Mouse (Mus musculus) neural tube, embryonic 11.5 days (tissue): ENCODE measurements around the gene Slc4a3. TPM values are rescaled to one million over a fixed set of nuclear protein-coding genes. Genes with fewer than 3 reads are reported as not detected.

Source experiments
- ATAC-seq: fragments of 200-750 bp; cut with Nextera tagmentation; 2 replicates; pipeline ENCODE4 v1.8.0; 2017; ENCODE audit warnings: moderate number of reproducible peaks, mild to moderate bottlenecking, moderate TSS enrichment, moderate library complexity; ENCODE audit not compliant: insufficient read depth, low FRiP score, low TSS enrichment
- DNase-seq: peaks from one replicate; pipeline ENCODE4 v3.0.0-alpha.2; 2015; ENCODE audit warnings: low spot score
- H3K27ac ChIP-seq: fragments of 300-500 bp; sonication (generic); 2 replicates; pipeline ENCODE4 v1.5.1; 2014; ENCODE audit warnings: low read depth, mild to moderate bottlenecking, low read length
- H3K27me3 ChIP-seq: fragments of 300-500 bp; sonication (generic); 2 replicates; pipeline ENCODE4 v1.6.1; 2014; ENCODE audit warnings: mild to moderate bottlenecking, low read length, mixed read lengths; ENCODE audit not compliant: control insufficient read depth, insufficient read depth
- H3K36me3 ChIP-seq: fragments of 300-500 bp; sonication (generic); 2 replicates; pipeline ENCODE4 v1.6.1; 2014; ENCODE audit warnings: mild to moderate bottlenecking, low read length, moderate library complexity, mixed read lengths; ENCODE audit not compliant: control insufficient read depth, insufficient read depth
- H3K4me1 ChIP-seq: fragments of 300-500 bp; sonication (generic); 2 replicates; pipeline ENCODE4 v1.6.1; 2014; ENCODE audit warnings: low read length, mixed read lengths; ENCODE audit not compliant: control insufficient read depth, insufficient read depth
- H3K4me2 ChIP-seq: fragments of 300-500 bp; sonication (generic); 2 replicates; pipeline ENCODE4 v1.6.1; 2014; ENCODE audit warnings: low read depth, mild to moderate bottlenecking, moderate library complexity
- H3K4me3 ChIP-seq: fragments of 300-500 bp; sonication (generic); 2 replicates; pipeline ENCODE4 v1.5.1; 2014; ENCODE audit warnings: low read depth, low read length
- H3K9ac ChIP-seq: fragments of 300-500 bp; sonication (generic); 2 replicates; pipeline ENCODE4 v1.6.1; 2014; ENCODE audit warnings: mild to moderate bottlenecking, low read length
- H3K9me3 ChIP-seq: fragments of 300-500 bp; sonication (generic); 2 replicates; pipeline ENCODE4 v1.6.1; 2016; ENCODE audit warnings: low read length; ENCODE audit not compliant: control insufficient read depth
- WGBS: fragments of 180-500 bp; shearing (Covaris S2); extraction: QIAGEN DNeasy Blood & Tissue Kit; methylation state at CpG from one replicate; pipeline ENCODE4 v1.1.7; 2014; 5-methylcytosine and 5-hydroxymethylcytosine counted together
- polyA plus RNA-seq: library from polyadenylated mRNA; unstranded; fragments of >200 nt; fragmentation: Nextera tagmentation; extraction: Ambion mirVana; gene quantifications from 2 replicates; pipeline ENCODE4 v1.2.1, GENCODE M21; 2014

The Slc4a3 gene
- polyA plus RNA-seq, 1 experiment from 2014 or later: 8.6 TPM

- no peak for ATAC-seq
Measured at GRCm38 (mm10) chr1:75593956-75594355, 47.9 kb downstream of the Slc4a3 start.

GRCm38 (mm10) chr1:75594836-75595235 is 48.8 kb downstream of the Slc4a3 start:
- Histone ChIP-seq H3K9ac (no peak overlapping the region; the same call in 1 of the 2 replicates), H3K4me1 (no peaks in the 10 kb centered on the region), H3K27me3 (no peaks in the 10 kb centered on the region), H3K36me3 (no peaks in the 10 kb centered on the region), H3K27ac (no peak overlapping the region), H3K4me2 (no peak overlapping the region), H3K4me3 (no peak overlapping the region), H3K9me3 (no peaks in the 10 kb centered on the region)
- DNase-seq (no peak), ATAC-seq (no peak)
- WGBS: 44% methylated on average over 9 of the region's 9 CpGs

More at GRCm38 (mm10) chr1:75593956-75594355, 47.9 kb downstream of the Slc4a3 start:
- no peak overlapping the region for H3K4me3 ChIP-seq
- WGBS: 90% methylated on average over 7 of the region's 7 CpGs
- no peak overlapping the region for H3K27ac ChIP-seq
- no peaks in the 10 kb centered on the region for H3K36me3 ChIP-seq
- DNase-seq: no peak
- no peaks in the 10 kb centered on the region for H3K4me1 ChIP-seq
- H3K27me3 ChIP-seq: no peaks in the 10 kb centered on the region
- H3K4me2 ChIP-seq: no peak overlapping the region
- H3K9ac ChIP-seq: no peak overlapping the region
- H3K9me3 ChIP-seq: no peaks in the 10 kb centered on the region

GRCm38 (mm10) chr1:75595930-75596329 is 49.9 kb downstream of the Slc4a3 start:
- DNase-seq (no peak), ATAC-seq (no peak)
- Histone ChIP-seq H3K27me3 (no peaks in the 10 kb centered on the region), H3K36me3 (no peaks in the 10 kb centered on the region), H3K4me1 (no peaks in the 10 kb centered on the region), H3K9ac (no peak overlapping the region), H3K4me2 (no peak overlapping the region), H3K9me3 (no peaks in the 10 kb centered on the region), H3K27ac (no peak overlapping the region), H3K4me3 (no peak overlapping the region)
- 90% methylated on average over 3 of the region's 3 CpGs for WGBS

GRCm38 (mm10) chr1:75596906-75597305 is 50.8 kb downstream of the Slc4a3 start:
- DNase-seq (no peak), ATAC-seq (no peak)
- 86% methylated on average over 2 of the region's 2 CpGs for WGBS
- Histone ChIP-seq H3K9ac (no peak overlapping the region), H3K4me1 (no peaks in the 10 kb centered on the region), H3K4me3 (no peak overlapping the region), H3K9me3 (no peaks in the 10 kb centered on the region), H3K27me3 (no peaks in the 10 kb centered on the region), H3K36me3 (no peaks in the 10 kb centered on the region), H3K27ac (no peak overlapping the region), H3K4me2 (no peak overlapping the region)

GRCm38 (mm10) chr1:75597622-75598021 is 51.6 kb downstream of the Slc4a3 start:
- ATAC-seq (no peak), DNase-seq (peak; percentile 53)
- Histone ChIP-seq H3K27ac (no peak overlapping the region), H3K9ac (no peak overlapping the region), H3K4me3 (no peak overlapping the region), H3K36me3 (no peaks in the 10 kb centered on the region), H3K4me2 (no peak overlapping the region), H3K27me3 (no peaks in the 10 kb centered on the region), H3K4me1 (no peaks in the 10 kb centered on the region), H3K9me3 (no peaks in the 10 kb centered on the region)

GRCm38 (mm10) chr1:75601738-75602137 is 55.7 kb downstream of the Slc4a3 start:
- no peaks in the 10 kb centered on the region for H3K27me3 ChIP-seq
- H3K9ac ChIP-seq: no peak overlapping the region
- H3K9me3 ChIP-seq: no peaks in the 10 kb centered on the region
- DNase-seq: no peak
- ATAC-seq: no peak
- H3K27ac ChIP-seq: no peak overlapping the region
- H3K4me3 ChIP-seq: no peak overlapping the region
- H3K36me3 ChIP-seq: no peaks in the 10 kb centered on the region
- H3K4me2 ChIP-seq: no peak overlapping the region
- H3K4me1 ChIP-seq: no peaks in the 10 kb centered on the region
- 7% methylated on average over 12 of the region's 12 CpGs for WGBS

GRCm38 (mm10) chr1:75603584-75603983 is 57.5 kb downstream of the Slc4a3 start:
- Histone ChIP-seq H3K27me3 (no peaks in the 10 kb centered on the region), H3K9me3 (no peaks in the 10 kb centered on the region)
- WGBS: 86% methylated on average over 7 of the region's 7 CpGs

GRCm38 (mm10) chr1:75608225-75608624 is 62.2 kb downstream of the Slc4a3 start:
- Histone ChIP-seq H3K4me1 (no peaks in the 10 kb centered on the region), H3K27me3 (no peaks in the 10 kb centered on the region), H3K36me3 (no peaks in the 10 kb centered on the region), H3K4me3 (no peak overlapping the region), H3K9ac (no peak overlapping the region), H3K27ac (no peak overlapping the region), H3K9me3 (no peaks in the 10 kb centered on the region), H3K4me2 (no peak overlapping the region)
- DNase-seq: no peak
- no peak for ATAC-seq
- WGBS: 94% methylated on average over 7 of the region's 7 CpGs

More at GRCm38 (mm10) chr1:75603584-75603983, 57.5 kb downstream of the Slc4a3 start:
- Histone ChIP-seq H3K4me1 (no peaks in the 10 kb centered on the region), H3K27ac (no peak overlapping the region), H3K4me2 (no peak overlapping the region), H3K36me3 (no peaks in the 10 kb centered on the region), H3K4me3 (no peak overlapping the region), H3K9ac (no peak overlapping the region)
- DNase-seq (no peak), ATAC-seq (no peak)

GRCm38 (mm10) chr1:75608625-75609263 is 62.7 kb downstream of the Slc4a3 start:
- Histone ChIP-seq H3K27me3 (no peaks in the 10 kb centered on the region), H3K27ac (no peak overlapping the region), H3K9me3 (no peaks in the 10 kb centered on the region), H3K9ac (no peak overlapping the region), H3K4me3 (no peak overlapping the region), H3K36me3 (no peaks in the 10 kb centered on the region), H3K4me1 (no peaks in the 10 kb centered on the region), H3K4me2 (no peak overlapping the region)
- DNase-seq (no peak), ATAC-seq (no peak)
- WGBS: 70% methylated on average over 11 of the region's 11 CpGs
